Mouse (Mus musculus) midbrain, postnatal 0 days (tissue): ENCODE data around the gene Tdpoz2. TPM values are rescaled to one million over a fixed set of nuclear protein-coding genes. Genes with fewer than 3 reads are reported as not detected.
"Not testable (repeated sequence)": the region's sequence is repeated elsewhere in the genome, so short reads cannot be mapped to it uniquely, and the experiment has no call there.

Experiments
- ATAC-seq: fragments of 200-750 bp; cut with Nextera tagmentation; 2 replicates; pipeline ENCODE4 v1.8.0; 2017; ENCODE audit warnings: moderate number of reproducible peaks, mild to moderate bottlenecking, moderate TSS enrichment, moderate library complexity; ENCODE audit not compliant: low FRiP score
- DNase-seq: peaks from one replicate; pipeline ENCODE4 v3.0.0-alpha.2; 2015; ENCODE audit warnings: low spot score
- H3K27ac ChIP-seq: fragments of 300-500 bp; sonication (generic); 2 replicates; pipeline ENCODE4 v1.5.1; 2014; ENCODE audit warnings: low read depth, mild to moderate bottlenecking, low read length, mixed read lengths
- H3K27me3 ChIP-seq: fragments of 300-500 bp; sonication (generic); 2 replicates; pipeline ENCODE4 v1.6.1; 2014; ENCODE audit warnings: low read length, control low read depth, mixed read lengths; ENCODE audit not compliant: insufficient read depth
- H3K36me3 ChIP-seq: fragments of 300-500 bp; sonication (generic); 2 replicates; pipeline ENCODE4 v1.6.1; 2014; ENCODE audit warnings: low read length, control low read depth, mixed read lengths; ENCODE audit not compliant: insufficient read depth
- H3K4me1 ChIP-seq: fragments of 300-500 bp; sonication (generic); 2 replicates; pipeline ENCODE4 v1.6.1; 2014; ENCODE audit warnings: mild to moderate bottlenecking, control low read depth, antibody characterized with exemption, low read length, mixed read lengths; ENCODE audit not compliant: insufficient read depth
- H3K4me2 ChIP-seq: fragments of 300-500 bp; sonication (generic); 2 replicates; pipeline ENCODE4 v1.6.1; 2014; ENCODE audit warnings: low read depth, mild to moderate bottlenecking, low read length, mixed read lengths; ENCODE audit not compliant: poor library complexity, severe bottlenecking
- H3K4me3 ChIP-seq: fragments of 300-500 bp; sonication (generic); 2 replicates; pipeline ENCODE4 v1.5.1; 2014; ENCODE audit warnings: low read depth, mild to moderate bottlenecking, low read length, moderate library complexity
- H3K9ac ChIP-seq: fragments of 300-500 bp; sonication (generic); replicated peaks from 2 replicates; pipeline ENCODE4 v1.6.1; 2014; ENCODE audit warnings: mild to moderate bottlenecking, low read length, moderate library complexity, mixed read lengths; ENCODE audit not compliant: poor library complexity, severe bottlenecking
- H3K9me3 ChIP-seq: fragments of 300-500 bp; sonication (generic); 2 replicates; pipeline ENCODE4 v1.6.1; 2016; ENCODE audit warnings: low read length, control low read depth
- CTCF ChIP-seq: IDR thresholded peaks from 2 replicates; pipeline ENCODE4 v1.5.1; 2016; ENCODE audit warnings: antibody characterized with exemption, mild to moderate bottlenecking
- WGBS: fragments of 180-500 bp; shearing (Covaris S2); extraction: QIAGEN DNeasy Blood & Tissue Kit; methylation state at CpG from one replicate; pipeline ENCODE4 v1.1.7; 2014; 5-methylcytosine and 5-hydroxymethylcytosine counted together
- polyA plus RNA-seq: library from polyadenylated mRNA; unstranded; fragments of >200 nt; fragmentation: Nextera tagmentation; extraction: Ambion mirVana; gene quantifications from 2 replicates; pipeline ENCODE4 v1.2.1, GENCODE M21; 2015
- total RNA-seq: library from RNA; depleted of rRNA; stranded (reverse); fragments of >200 nt; gene quantifications from 2 replicates; pipeline ENCODE4 v1.2.3, GENCODE M21; 2014; rRNA removed

The Tdpoz2 gene
- total and polyA plus RNA-seq, 2 experiments from 2014 or later, result not detected

GRCm38 (mm10) chr3:93608970-93609369 is 43.5 kb downstream of the Tdpoz2 start:
- not testable (repeated sequence) for H3K27me3 ChIP-seq, H3K4me1 ChIP-seq, H3K9ac ChIP-seq, H3K27ac ChIP-seq, H3K36me3 ChIP-seq, H3K4me2 ChIP-seq, H3K4me3 ChIP-seq, H3K9me3 ChIP-seq
- DNase-seq, result peak; percentile 41
- peak; percentile 63 for TF ChIP-seq CTCF
- 0 out of 2 replicates have a peak, but pooled peaks have one; percentile 44 for ATAC-seq

- no peaks in the 10 kb centered on the region for H3K27me3 ChIP-seq
- no peak overlapping the region for H3K9ac ChIP-seq
- H3K4me1 ChIP-seq, result no peaks in the 10 kb centered on the region
- H3K4me2 ChIP-seq, result no peak overlapping the region
- TF ChIP-seq CTCF, result no peak
- H3K9me3 ChIP-seq, result no peaks in the 10 kb centered on the region
- H3K36me3 ChIP-seq, result no peaks in the 10 kb centered on the region
- WGBS, result 85% methylated on average over 1 of the region's 1 CpGs
- DNase-seq, result no peak
- H3K27ac ChIP-seq, result no peak overlapping the region
- no peak for ATAC-seq
- no peak overlapping the region for H3K4me3 ChIP-seq
Measured at GRCm38 (mm10) chr3:93601903-93602302, 50.6 kb downstream of the Tdpoz2 start.

Other genes starting within 250 kb of the Tdpoz2 start
- gene Tchh, start 210.4 kb downstream of the Tdpoz2 start, total RNA-seq, result 0.24 and 0.77 TPM in 2 replicates
- gene Tchh, start 210.4 kb downstream of the Tdpoz2 start, polyA plus RNA-seq, result 1.8 and 2.1 TPM in 2 replicates
- gene Tchhl1, start 183.9 kb downstream of the Tdpoz2 start, total RNA-seq, result not detected in 2 replicates
- not detected in 2 replicates for gene Tchhl1, start 183.9 kb downstream of the Tdpoz2 start, polyA plus RNA-seq
- 10.3 and 11.0 TPM in 2 replicates for gene S100a11, start 132.2 kb downstream of the Tdpoz2 start, total RNA-seq
- gene S100a11, start 132.2 kb downstream of the Tdpoz2 start, polyA plus RNA-seq, result 183 and 200 TPM in 2 replicates
- gene S100a10, start 97.6 kb downstream of the Tdpoz2 start, total RNA-seq, result 68.9 and 74.5 TPM in 2 replicates
- 134 and 136 TPM in 2 replicates for gene S100a10, start 97.6 kb downstream of the Tdpoz2 start, polyA plus RNA-seq
- not detected in 2 replicates for gene Tdpoz1, start 23.6 kb upstream of the Tdpoz2 start, total RNA-seq
- not detected in 2 replicates for gene Tdpoz1, start 23.6 kb upstream of the Tdpoz2 start, polyA plus RNA-seq
- not detected in 2 replicates for gene Gm37596, start 40.4 kb upstream of the Tdpoz2 start, total RNA-seq
- not detected in 2 replicates for gene Gm37596, start 40.4 kb upstream of the Tdpoz2 start, polyA plus RNA-seq
- not detected in 2 replicates for gene Gm5773, start 120.3 kb upstream of the Tdpoz2 start, total RNA-seq
- gene Gm5773, start 120.3 kb upstream of the Tdpoz2 start, polyA plus RNA-seq, result not detected in 2 replicates
- not detected in 2 replicates for gene Tdpoz4, start 143.7 kb upstream of the Tdpoz2 start, total RNA-seq
- gene Tdpoz4, start 143.7 kb upstream of the Tdpoz2 start, polyA plus RNA-seq, result not detected in 2 replicates
- not detected in 2 replicates for gene Tdpoz3, start 173.3 kb upstream of the Tdpoz2 start, total RNA-seq
- gene Tdpoz3, start 173.3 kb upstream of the Tdpoz2 start, polyA plus RNA-seq, result not detected in 2 replicates